Mouse (Mus musculus): ENCODE results near the gene Fgfr2. TPM values are rescaled to one million over a fixed set of nuclear protein-coding genes. Genes with fewer than 3 reads are reported as not detected.

Gene Fgfr2
- polyA plus RNA-seq, 1 experiment from 2014 or later, result 106 TPM

GRCm38 (mm10) chr7:132656548-132656947 is 466.6 kb downstream of the Fgfr2 start:
- 5% methylated on average over 3 of the region's 3 CpGs for WGBS
- peak; percentile 67 for ATAC-seq (ENCODE audit: low read depth)
- no peak overlapping the region for H3K27ac ChIP-seq (replicated peaks; ENCODE audit: low read depth, low read length)
- H3K9ac ChIP-seq (ENCODE audit: low read depth, low read length), result no peak overlapping the region
- H3K27me3 ChIP-seq (replicated peaks; ENCODE audit: control insufficient read depth, insufficient read depth, low read length), result no peaks in the 10 kb centered on the region
- no peak overlapping the region for H3K4me2 ChIP-seq (ENCODE audit: low read depth, low read length)
- no peaks in the 10 kb centered on the region for H3K36me3 ChIP-seq (ENCODE audit: control insufficient read depth, insufficient read depth, low read length)
- DNase-seq (ENCODE audit: low spot score), result peak; percentile 89
- no peaks in the 10 kb centered on the region for H3K9me3 ChIP-seq (ENCODE audit: control insufficient read depth, low read length)
- H3K4me1 ChIP-seq (ENCODE audit: control insufficient read depth, insufficient read depth, low read length), result peaks cover 39% of the 10 kb centered on the region
- H3K4me3 ChIP-seq (ENCODE audit: low read depth, low read length), result no peak overlapping the region

DNA sequence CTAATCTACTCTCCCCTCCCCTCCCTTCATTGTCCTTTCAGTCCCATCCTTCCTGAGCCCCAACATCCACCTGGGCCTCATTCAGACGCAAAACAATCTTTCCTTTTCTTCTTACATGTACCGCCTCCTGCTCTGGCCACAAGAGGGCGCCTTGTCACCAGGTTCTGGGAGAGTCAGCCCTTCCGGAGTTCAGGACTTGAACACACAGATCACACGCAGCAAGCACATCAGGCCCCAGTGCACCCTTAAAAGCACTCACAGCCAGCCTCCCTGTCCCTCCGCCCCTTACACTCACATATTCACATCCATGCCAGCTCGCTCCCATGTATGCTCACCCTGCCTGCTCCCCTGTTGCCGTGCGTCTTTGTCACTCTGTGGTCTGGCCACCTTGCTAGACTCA is 467.1 kb downstream of the Fgfr2 start:
- Histone ChIP-seq H3K27me3 (replicated peaks; ENCODE audit: control insufficient read depth, insufficient read depth, low read length) (no peaks in the 10 kb centered on the region), H3K27ac (replicated peaks; ENCODE audit: low read depth, low read length) (no peak overlapping the region), H3K4me2 (ENCODE audit: low read depth, low read length) (no peak overlapping the region), H3K36me3 (ENCODE audit: control insufficient read depth, insufficient read depth, low read length) (no peaks in the 10 kb centered on the region), H3K4me1 (ENCODE audit: control insufficient read depth, insufficient read depth, low read length) (peaks cover 39% of the 10 kb centered on the region), H3K9me3 (ENCODE audit: control insufficient read depth, low read length) (no peaks in the 10 kb centered on the region), H3K9ac (ENCODE audit: low read depth, low read length) (no peak overlapping the region), H3K4me3 (ENCODE audit: low read depth, low read length) (no peak overlapping the region)
- WGBS, result 18% methylated on average over 9 of the region's 9 CpGs
- DNase-seq (ENCODE audit: low spot score) (peak; percentile 94), ATAC-seq (ENCODE audit: low read depth) (peak; percentile 67)

GRCm38 (mm10) chr7:132654412-132654811 is 468.7 kb downstream of the Fgfr2 start:
- no peaks in the 10 kb centered on the region for H3K9me3 ChIP-seq (ENCODE audit: control insufficient read depth, low read length)
- H3K27ac ChIP-seq (replicated peaks; ENCODE audit: low read depth, low read length), result no peak overlapping the region
- H3K9ac ChIP-seq (ENCODE audit: low read depth, low read length), result no peak overlapping the region
- DNase-seq (ENCODE audit: low spot score) (no peak), ATAC-seq (ENCODE audit: low read depth) (no peak)
- H3K4me2 ChIP-seq (ENCODE audit: low read depth, low read length), result no peak overlapping the region
- 64% methylated on average over 3 of the region's 3 CpGs for WGBS
- H3K36me3 ChIP-seq (ENCODE audit: control insufficient read depth, insufficient read depth, low read length), result no peaks in the 10 kb centered on the region
- H3K4me3 ChIP-seq (ENCODE audit: low read depth, low read length), result no peak overlapping the region
- H3K27me3 ChIP-seq (replicated peaks; ENCODE audit: control insufficient read depth, insufficient read depth, low read length), result no peaks in the 10 kb centered on the region
- H3K4me1 ChIP-seq (ENCODE audit: control insufficient read depth, insufficient read depth, low read length), result peaks cover 25% of the 10 kb centered on the region

GRCm38 (mm10) chr7:132646514-132646913 is 476.6 kb downstream of the Fgfr2 start:
- no peak overlapping the region for H3K9ac ChIP-seq (ENCODE audit: low read depth, low read length)
- H3K4me1 ChIP-seq (ENCODE audit: control insufficient read depth, insufficient read depth, low read length), result no peaks in the 10 kb centered on the region
- no peak overlapping the region for H3K4me2 ChIP-seq (ENCODE audit: low read depth, low read length)
- H3K9me3 ChIP-seq (ENCODE audit: control insufficient read depth, low read length), result no peaks in the 10 kb centered on the region
- no peaks in the 10 kb centered on the region for H3K27me3 ChIP-seq (replicated peaks; ENCODE audit: control insufficient read depth, insufficient read depth, low read length)
- H3K36me3 ChIP-seq (ENCODE audit: control insufficient read depth, insufficient read depth, low read length), result no peaks in the 10 kb centered on the region
- DNase-seq (ENCODE audit: low spot score), result no peak
- no peak overlapping the region for H3K4me3 ChIP-seq (ENCODE audit: low read depth, low read length)
- 95% methylated on average over 1 of the region's 1 CpGs for WGBS
- H3K27ac ChIP-seq (replicated peaks; ENCODE audit: low read depth, low read length), result no peak overlapping the region
- no peak for ATAC-seq (ENCODE audit: low read depth)

DNA sequence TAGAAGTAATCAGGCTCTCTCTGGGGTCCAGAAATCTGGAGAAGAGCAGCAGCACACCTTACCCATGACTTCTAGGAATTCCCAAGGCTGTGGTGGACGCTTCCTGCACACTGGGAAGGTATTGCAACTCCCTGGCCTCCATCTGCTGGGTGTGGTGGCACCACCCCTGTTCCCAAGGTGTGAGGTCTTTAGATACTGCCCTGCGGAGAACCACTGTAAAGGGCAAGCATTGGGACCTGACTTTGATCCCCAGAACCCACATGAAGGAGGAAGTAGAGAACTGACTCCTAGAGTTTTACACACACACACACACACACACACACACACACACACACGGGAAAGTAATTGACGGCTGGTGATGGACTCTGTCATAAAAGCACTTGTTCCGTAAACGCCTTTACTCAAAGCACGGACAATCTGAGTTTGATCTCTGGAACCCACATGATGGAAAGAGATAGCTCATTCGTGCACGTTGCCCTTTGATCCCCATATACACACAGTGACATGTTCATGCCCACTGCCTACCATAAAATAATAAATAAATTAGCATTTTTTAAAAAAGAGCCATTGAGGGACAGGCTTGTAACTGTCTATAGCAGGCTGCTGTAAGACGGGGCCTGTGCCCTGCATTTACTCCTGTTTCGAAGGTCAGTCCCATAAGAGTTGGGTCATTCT is 478.4 kb downstream of the Fgfr2 start:
- Histone ChIP-seq H3K27me3 (replicated peaks; ENCODE audit: control insufficient read depth, insufficient read depth, low read length) (no peaks in the 10 kb centered on the region), H3K9ac (ENCODE audit: low read depth, low read length) (no peak overlapping the region), H3K4me1 (ENCODE audit: control insufficient read depth, insufficient read depth, low read length) (no peaks in the 10 kb centered on the region), H3K4me2 (ENCODE audit: low read depth, low read length) (no peak overlapping the region), H3K9me3 (ENCODE audit: control insufficient read depth, low read length) (no peaks in the 10 kb centered on the region), H3K27ac (replicated peaks; ENCODE audit: low read depth, low read length) (no peak overlapping the region), H3K4me3 (ENCODE audit: low read depth, low read length) (no peak overlapping the region), H3K36me3 (ENCODE audit: control insufficient read depth, insufficient read depth, low read length) (no peaks in the 10 kb centered on the region)
- no peak for ATAC-seq (ENCODE audit: low read depth)
- no peak for DNase-seq (ENCODE audit: low spot score)
- WGBS, result 74% methylated on average over 11 of the region's 11 CpGs

- WGBS, result no CpG with 5 or more reads among the region's 1 CpGs
- no peaks in the 10 kb centered on the region for H3K9me3 ChIP-seq (ENCODE audit: control insufficient read depth, low read length)
- no peak overlapping the region for H3K4me3 ChIP-seq (ENCODE audit: low read depth, low read length)
- no peak overlapping the region for H3K4me2 ChIP-seq (ENCODE audit: low read depth, low read length)
- H3K4me1 ChIP-seq (ENCODE audit: control insufficient read depth, insufficient read depth, low read length), result no peaks in the 10 kb centered on the region
- no peaks in the 10 kb centered on the region for H3K27me3 ChIP-seq (replicated peaks; ENCODE audit: control insufficient read depth, insufficient read depth, low read length)
- H3K36me3 ChIP-seq (ENCODE audit: control insufficient read depth, insufficient read depth, low read length), result no peaks in the 10 kb centered on the region
- H3K27ac ChIP-seq (replicated peaks; ENCODE audit: low read depth, low read length), result no peak overlapping the region
- DNase-seq (ENCODE audit: low spot score) (no peak), ATAC-seq (ENCODE audit: low read depth) (no peak)
- no peak overlapping the region for H3K9ac ChIP-seq (ENCODE audit: low read depth, low read length)
Observed at GRCm38 (mm10) chr7:132641606-132642005, 481.5 kb downstream of the Fgfr2 start.

- ATAC-seq (ENCODE audit: low read depth) (no peak), DNase-seq (ENCODE audit: low spot score) (peak; percentile 59)
- Histone ChIP-seq H3K4me1 (ENCODE audit: control insufficient read depth, insufficient read depth, low read length) (no peaks in the 10 kb centered on the region), H3K27ac (replicated peaks; ENCODE audit: low read depth, low read length) (no peak overlapping the region), H3K4me2 (ENCODE audit: low read depth, low read length) (no peak overlapping the region), H3K9me3 (ENCODE audit: control insufficient read depth, low read length) (no peaks in the 10 kb centered on the region), H3K36me3 (ENCODE audit: control insufficient read depth, insufficient read depth, low read length) (no peaks in the 10 kb centered on the region), H3K27me3 (replicated peaks; ENCODE audit: control insufficient read depth, insufficient read depth, low read length) (no peaks in the 10 kb centered on the region), H3K4me3 (ENCODE audit: low read depth, low read length) (no peak overlapping the region), H3K9ac (ENCODE audit: low read depth, low read length) (no peak overlapping the region)
- 21% methylated on average over 9 of the region's 9 CpGs for WGBS
Observed at GRCm38 (mm10) chr7:132640946-132641345, 482.2 kb downstream of the Fgfr2 start.

- Histone ChIP-seq H3K4me1 (ENCODE audit: control insufficient read depth, insufficient read depth, low read length) (no peaks in the 10 kb centered on the region), H3K36me3 (ENCODE audit: control insufficient read depth, insufficient read depth, low read length) (no peaks in the 10 kb centered on the region), H3K27me3 (replicated peaks; ENCODE audit: control insufficient read depth, insufficient read depth, low read length) (no peaks in the 10 kb centered on the region), H3K9me3 (ENCODE audit: control insufficient read depth, low read length) (no peaks in the 10 kb centered on the region), H3K4me3 (ENCODE audit: low read depth, low read length) (no peak overlapping the region), H3K27ac (replicated peaks; ENCODE audit: low read depth, low read length) (no peak overlapping the region), H3K9ac (ENCODE audit: low read depth, low read length) (no peak overlapping the region), H3K4me2 (ENCODE audit: low read depth, low read length) (no peak overlapping the region)
- WGBS, result 52% methylated on average over 12 of the region's 12 CpGs
- DNase-seq (ENCODE audit: low spot score) (peak; percentile 79), ATAC-seq (ENCODE audit: low read depth) (peak; percentile 80)
Observed at GRCm38 (mm10) chr7:132638446-132639087, 484.6 kb downstream of the Fgfr2 start.

- Histone ChIP-seq H3K4me1 (ENCODE audit: control insufficient read depth, insufficient read depth, low read length) (no peaks in the 10 kb centered on the region), H3K9me3 (ENCODE audit: control insufficient read depth, low read length) (no peaks in the 10 kb centered on the region), H3K27me3 (replicated peaks; ENCODE audit: control insufficient read depth, insufficient read depth, low read length) (no peaks in the 10 kb centered on the region), H3K36me3 (ENCODE audit: control insufficient read depth, insufficient read depth, low read length) (no peaks in the 10 kb centered on the region), H3K9ac (ENCODE audit: low read depth, low read length) (no peak overlapping the region), H3K4me3 (ENCODE audit: low read depth, low read length) (no peak overlapping the region), H3K4me2 (ENCODE audit: low read depth, low read length) (no peak overlapping the region), H3K27ac (replicated peaks; ENCODE audit: low read depth, low read length) (no peak overlapping the region)
- ATAC-seq (ENCODE audit: low read depth) (no peak), DNase-seq (ENCODE audit: low spot score) (no peak)
- 21% methylated on average over 12 of the region's 12 CpGs for WGBS
Observed at GRCm38 (mm10) chr7:132637292-132637691, 485.9 kb downstream of the Fgfr2 start.
